Mouse (Mus musculus): ENCODE results near the gene Arap1. TPM values are rescaled to one million over a fixed set of nuclear protein-coding genes. Genes with fewer than 3 reads are reported as not detected.

Arap1 gene
- total RNA-seq, 2 experiments from 2014 or later: 21.3 to 23.7 TPM

DNA sequence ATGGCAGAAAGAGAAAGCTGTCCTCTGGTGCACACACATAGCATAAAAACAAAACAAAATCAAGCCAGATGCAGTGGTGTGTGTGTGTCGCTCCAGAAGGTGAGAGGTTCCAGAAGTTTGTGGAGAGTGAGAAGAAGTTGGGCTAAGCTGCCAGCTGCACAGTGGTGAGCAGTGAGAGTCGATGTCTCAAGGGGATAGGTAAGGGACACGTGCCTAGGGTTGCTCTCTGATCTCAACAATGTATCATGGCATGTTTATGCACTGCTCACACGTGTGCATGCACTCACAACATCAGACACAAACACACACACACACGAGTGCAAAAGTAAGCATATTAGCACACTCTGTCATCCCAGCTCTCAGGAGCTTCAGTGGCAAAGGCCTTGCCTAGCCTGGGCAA is 16.0 kb downstream of the Arap1 start:
- no peak for DNase-seq

DNA sequence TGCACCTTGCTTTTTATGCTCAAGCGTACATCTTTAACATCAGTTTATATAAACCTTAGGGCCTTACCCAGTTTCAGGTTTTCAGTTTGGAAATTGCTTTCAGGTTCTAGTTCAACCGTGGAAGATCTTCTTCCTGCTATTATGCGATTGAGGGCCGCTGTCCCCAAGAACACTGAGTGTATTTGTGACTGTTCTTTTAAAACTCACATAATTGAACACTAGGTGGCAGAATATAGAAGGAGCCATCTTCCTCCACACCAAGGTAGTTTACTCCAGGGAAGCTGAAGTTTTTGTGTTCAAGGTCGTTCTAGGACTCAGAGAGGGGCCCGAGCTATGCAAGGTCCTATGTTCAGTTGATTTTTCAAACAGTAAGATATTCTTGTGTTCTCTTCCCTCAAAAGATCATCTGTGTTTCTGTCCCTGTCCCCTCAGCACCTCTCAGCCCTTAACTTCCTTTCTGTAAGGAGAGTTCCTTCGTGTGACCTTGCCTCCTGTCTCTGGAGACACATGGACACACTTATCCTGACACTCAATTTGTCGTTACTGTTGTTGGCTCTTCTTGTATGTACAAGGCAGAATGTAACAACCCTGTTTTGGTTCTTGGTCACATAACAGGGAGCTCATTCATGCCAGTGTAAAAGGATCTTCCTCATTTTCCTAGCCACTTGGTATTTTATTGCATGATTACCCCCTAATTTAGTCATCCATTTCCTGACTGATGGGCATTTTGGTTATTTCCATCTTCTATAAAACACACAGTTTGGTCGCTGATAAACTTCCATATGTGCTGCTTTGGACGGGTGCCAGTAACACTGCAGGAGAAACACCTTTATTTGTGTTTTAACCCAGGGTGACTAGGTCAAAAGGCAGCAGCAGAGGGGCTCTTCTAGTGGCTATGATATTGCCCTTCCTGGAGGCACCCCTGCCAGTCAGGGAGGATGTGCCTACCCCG is 20.3 kb downstream of the Arap1 start:
- no peak for DNase-seq

DNA sequence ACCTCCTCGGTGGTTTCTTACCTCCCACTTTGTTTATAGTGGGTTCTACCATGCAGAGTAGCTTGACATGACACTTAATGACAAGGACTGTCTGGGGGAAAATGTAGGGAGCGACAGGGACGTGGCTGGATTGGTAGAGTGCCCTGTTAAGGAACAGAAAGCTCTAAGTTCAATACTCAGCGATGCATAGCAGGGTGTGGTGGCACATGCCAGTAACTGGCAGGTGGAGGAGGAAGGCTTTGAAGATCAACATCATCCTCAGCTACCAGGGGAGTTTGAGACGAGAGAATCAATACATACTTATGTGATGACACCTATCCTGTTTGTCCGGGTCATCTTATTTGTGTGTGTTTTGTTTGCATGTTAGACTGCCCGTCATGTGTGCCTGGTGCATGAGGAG is 21.8 kb downstream of the Arap1 start:
- DNase-seq: no peak

GRCm38 (mm10) chr7:101373082-101373481 is 25.2 kb downstream of the Arap1 start:
- no peak for DNase-seq

DNA sequence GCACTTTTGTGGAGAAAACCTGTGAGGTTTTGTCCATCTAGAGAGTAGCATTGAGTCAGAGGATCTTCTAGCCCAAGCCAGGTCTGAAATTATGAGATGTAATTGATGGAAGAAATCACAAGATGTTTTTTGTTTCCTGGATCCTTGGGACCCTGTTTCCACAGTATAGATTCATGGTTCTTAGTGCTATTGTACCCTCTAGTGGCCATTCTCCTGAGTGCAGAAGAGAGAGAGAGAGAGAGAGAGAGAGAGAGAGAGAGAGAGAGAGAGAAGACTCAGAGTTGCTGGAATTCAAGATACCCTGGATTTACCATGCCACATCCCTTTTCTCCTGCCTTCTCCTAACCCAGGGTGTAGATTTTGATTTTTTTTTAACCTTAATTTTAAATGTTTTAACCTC is 26.3 kb downstream of the Arap1 start:
- no peak for DNase-seq

GRCm38 (mm10) chr7:101376701-101377340 is 29.0 kb downstream of the Arap1 start:
- DNase-seq: no peak

DNA sequence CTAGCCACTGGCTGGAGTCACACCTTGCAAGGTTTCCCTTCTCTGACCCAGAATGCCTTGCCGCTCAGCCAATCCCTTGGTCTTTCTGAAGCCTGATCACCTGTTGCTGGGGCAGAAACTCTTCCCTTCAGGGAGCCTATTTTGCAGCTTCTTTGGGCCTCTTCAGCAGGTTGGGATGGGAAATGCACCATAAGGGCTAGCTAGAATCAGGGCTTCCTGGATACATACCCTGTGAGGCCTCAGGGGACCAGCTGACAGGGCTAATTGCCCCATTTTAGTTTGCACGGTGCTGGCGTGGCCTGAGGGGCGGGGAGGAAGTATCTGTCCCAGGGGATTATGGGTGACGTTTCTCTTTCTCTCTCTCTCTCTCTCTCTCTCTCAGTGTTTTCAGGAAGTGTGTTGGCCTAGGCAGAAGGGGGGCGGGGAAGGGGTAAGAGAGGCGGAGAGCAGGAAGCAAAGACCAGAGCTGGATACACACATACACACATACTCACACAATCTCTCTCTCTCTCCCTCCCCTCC is 29.9 kb downstream of the Arap1 start:
- peak; percentile 78 for DNase-seq

DNA sequence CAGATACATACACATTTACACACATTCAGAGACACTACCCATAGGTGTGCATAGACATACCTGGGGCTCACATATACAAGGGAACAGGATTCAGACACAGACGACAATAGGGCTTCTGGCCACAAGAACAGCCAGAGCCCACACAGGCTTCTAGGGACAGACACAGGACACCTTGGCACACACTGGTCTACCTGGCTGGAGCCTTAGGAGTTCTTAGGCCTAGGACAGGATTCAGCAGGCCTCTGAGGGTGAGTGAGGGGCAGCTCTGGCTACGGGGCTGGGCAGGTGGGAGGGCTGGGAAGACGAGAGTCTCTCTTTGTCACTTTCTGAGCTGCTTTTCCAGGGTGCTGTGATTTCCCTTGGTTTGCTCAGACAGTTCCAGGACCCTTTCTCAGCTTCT is 30.4 kb downstream of the Arap1 start:
- DNase-seq: no peak

DNA sequence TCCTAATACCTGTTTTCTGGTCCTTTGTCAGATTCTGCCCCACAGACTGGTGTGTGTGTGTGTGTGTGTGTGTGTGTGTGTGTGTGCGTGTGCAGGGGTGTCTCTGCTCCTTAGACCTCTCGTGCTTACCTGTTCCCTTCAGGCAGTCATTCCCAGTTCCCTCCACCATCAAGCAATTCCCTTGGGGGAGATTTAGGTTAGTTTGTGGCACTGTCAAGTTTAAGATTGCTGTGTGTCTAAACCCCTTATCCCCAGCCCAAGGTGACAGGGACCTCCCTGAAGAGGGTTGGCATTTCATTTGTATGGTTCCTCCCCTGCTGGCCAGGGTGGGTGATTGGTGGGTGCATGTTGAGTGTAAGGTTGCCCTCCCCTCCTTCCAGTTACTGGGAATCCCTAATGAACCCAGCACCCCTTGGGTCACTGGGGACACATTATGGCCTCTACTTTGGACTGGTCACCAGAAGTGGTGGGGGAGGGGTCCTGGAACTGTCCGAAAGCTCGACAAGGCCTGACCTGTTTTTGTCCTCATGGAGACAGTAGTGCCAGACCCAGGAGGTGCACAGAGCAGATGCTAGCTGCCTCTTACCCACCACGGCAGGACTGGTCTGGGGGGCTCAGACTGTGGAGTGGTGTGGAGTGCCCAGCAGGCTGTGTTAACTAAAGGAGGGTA is 31.1 kb downstream of the Arap1 start:
- DNase-seq: no peak

- no peak for DNase-seq
These were observed 31.9 kb downstream of the Arap1 start for GRCm38 (mm10) chr7:101379732-101380131.

DNA sequence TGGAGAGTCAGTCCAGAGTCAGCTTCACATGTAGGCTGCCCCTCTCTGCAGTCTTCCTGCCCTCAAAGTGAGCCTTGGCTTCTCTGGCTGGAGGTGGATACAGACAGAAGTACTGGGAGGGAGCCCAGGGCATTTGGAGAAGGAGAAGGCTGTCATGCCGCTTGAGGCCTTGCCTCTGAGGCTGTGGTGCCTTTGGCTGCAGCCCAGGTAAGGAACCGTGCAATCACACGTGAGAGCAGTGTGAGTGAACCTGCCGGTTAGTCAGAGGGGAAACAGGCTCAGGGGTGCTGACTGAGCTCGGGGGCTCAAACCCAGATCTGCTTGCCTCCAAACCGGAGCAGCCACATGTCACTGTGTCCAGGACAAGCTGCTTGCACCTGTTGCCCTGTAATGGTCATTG is 33.6 kb downstream of the Arap1 start:
- DNase-seq: no peak

GRCm38 (mm10) chr7:101382378-101382777 is 34.5 kb downstream of the Arap1 start:
- peak; percentile 62 for DNase-seq

GRCm38 (mm10) chr7:101383756-101384155 is 35.9 kb downstream of the Arap1 start:
- no peak for DNase-seq

GRCm38 (mm10) chr7:101384931-101385330 is 37.1 kb downstream of the Arap1 start:
- no peak for DNase-seq

DNA sequence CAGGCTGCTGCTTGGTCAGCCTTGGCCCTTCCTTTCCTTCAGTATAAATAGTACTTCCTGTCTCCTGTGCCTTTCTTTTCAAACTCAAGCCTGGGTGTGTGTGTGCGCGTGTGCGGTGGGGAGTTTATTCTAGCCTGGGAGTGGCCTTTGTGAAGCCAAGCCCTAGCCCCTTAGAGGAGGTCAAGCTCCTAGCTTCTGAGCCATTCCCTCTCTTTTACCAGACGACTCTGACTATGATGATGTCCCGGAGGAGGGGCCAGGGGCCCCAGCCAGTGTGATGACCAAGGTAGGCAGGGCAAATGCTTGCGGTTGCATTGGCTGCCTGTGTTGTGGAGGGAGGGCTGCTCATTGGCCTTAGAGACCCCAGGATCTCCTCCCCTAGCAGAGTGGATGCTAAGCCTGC is 37.5 kb downstream of the Arap1 start:
- DNase-seq: no peak

GRCm38 (mm10) chr7:101385866-101386452 is 38.1 kb downstream of the Arap1 start:
- DNase-seq: no peak

DNA sequence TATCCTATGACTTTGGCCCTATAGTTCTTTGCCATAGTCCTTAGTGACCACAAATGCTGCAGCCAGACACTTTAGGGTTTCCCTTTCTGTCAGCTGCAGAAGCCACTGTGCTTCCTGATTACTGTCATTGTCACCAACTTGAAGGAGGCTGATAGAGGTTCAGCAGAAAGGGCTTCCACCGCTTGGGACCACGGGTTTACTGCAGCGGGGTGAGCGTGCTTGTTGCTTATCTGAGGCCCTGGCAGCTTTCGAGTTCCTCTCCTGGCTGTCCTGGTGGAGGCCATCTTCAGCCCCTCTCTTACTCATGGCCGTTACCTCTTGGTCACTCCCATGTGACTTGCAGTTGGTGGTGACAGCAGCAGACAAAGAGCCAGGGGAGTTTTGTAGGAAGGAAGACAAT is 41.4 kb downstream of the Arap1 start:
- DNase-seq: no peak

DNA sequence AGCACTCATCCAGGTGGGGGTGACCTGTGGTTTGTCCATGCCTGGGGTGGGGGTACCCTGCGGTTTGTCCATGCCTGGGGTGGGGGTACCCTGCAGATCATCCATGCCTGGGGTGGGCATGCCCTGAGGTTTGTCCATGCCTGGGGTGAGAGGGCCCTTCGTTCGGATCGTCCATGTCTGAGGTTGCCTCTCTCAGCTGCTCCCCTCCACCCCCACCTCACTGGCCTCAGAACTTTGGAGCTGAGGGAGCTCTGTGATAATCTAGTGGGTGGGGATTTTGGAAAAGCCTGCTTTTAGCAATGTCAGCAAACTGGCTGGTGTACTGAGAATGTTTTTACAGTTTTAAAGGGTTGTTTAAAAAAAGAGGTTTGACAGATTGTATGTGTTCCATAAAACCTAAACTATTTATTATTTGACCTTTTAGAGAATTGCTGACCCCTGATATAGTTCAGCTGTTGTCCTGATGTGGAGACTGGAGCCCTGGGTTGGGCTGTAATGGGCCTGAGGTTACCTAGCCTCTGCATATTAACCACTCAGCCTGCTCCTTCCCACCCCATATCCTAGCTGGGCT is 44.1 kb downstream of the Arap1 start:
- no peak for DNase-seq

DNA sequence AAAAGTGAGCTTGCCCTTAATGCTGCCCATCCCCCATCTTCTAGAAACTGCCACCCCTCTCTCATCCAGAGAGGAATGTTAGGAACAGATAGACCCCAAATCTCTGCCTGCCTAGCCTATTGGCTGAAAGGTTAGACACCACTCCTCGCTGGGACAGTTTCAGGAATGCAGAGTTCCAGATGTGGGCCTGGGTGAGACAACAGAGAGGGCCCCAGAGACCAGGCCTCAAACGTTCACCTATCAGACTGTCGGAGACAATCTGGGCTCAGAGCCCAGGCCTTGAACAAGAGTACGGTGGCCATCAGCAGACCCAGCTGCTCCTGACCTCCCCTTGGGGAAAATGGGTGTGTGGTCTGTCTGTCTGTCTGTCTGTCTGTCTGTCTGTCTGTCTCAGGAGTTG is 45.1 kb downstream of the Arap1 start:
- DNase-seq: no peak

DNA sequence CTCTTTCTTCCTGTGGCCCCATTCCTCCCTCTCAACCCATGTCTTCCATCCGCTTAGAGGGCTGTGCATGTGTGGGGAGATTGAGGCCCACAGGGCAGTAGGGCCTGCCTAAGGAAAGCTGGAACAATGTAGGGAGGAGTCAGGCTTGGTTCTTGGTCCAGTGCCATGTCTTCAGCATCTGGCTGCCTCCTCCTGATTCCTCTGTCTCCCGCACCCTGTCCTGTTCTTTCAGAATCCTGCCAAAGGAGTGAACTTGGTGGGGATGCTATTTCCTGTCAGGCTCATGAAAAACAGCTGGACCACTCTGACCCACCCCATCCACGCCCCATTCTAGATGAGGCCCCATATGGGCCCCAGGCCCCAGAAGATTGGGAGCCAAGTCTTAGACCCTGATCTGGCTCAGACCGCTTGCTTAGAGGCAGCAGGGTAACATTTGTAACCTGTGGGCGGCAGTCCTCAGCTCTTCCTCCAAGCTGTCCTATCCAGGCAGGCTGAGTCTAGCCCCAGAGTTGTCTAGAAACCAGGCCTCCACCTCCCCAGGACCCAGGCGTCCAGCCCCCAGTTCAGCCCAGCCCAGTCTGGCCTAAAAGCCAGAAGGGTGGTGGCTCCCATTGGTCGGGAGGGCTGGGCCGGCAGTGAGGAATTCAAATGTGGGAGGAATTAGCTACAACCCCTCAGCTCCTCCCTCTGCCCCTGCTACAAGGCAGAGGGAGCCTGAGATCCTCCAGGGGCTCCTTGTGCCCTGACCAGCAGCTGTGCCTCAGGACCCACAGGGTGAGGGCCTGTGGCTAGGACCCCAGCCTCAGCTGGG is 46.0 kb downstream of the Arap1 start:
- DNase-seq: peak; percentile 88

DNA sequence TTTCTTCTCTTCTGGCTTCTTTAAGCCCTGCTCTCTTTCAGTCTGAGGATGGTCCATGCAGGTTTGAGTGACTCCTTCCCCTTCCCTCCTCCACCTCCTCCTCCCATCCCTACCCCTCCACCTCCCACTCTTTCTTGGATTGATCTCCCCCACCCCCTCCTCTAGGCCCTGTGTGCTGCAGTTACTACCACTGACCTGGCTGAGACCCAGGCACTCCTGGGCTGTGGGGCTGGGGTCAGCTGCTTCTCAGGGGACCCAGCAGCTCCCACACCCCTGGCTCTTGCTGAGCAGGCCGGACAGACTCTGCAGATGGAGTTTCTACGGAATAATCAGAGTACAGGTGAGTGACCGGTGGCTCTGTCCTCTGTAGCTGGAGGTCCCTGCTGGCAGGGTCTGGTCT is 46.7 kb downstream of the Arap1 start:
- DNase-seq: no peak

Measured in gastrocnemius, postnatal 25 days (tissue).